Mouse (Mus musculus) layer of hippocampus, adult 18-20 months (tissue): Measurements from ENCODE around the gene Fbxo28. TPM values are rescaled to one million over a fixed set of nuclear protein-coding genes. Genes with fewer than 3 reads are reported as not detected.

ENCODE experiments used
- DNase-seq, 2 experiments: peaks; one replicate each; pipeline ENCODE4 v3.0.0; 2022; ENCODE audit warnings: low spot score in 2 of 2
- long read RNA-seq: library from polyadenylated mRNA; stranded (forward); transcript quantifications from one replicate; pipeline ENCODE4 v2.0.0, GENCODE M21; 2021
- total RNA-seq, 2 experiments: library from RNA; stranded (reverse); gene quantifications; 2 replicates each; pipeline ENCODE4 v1.2.3; 2021

The Fbxo28 gene
- total RNA-seq: 10 to 100 TPM; 51.8 to 51.9 TPM
- long read RNA-seq, full-length matches to known transcripts: 39 of 47 reads
- long read RNA-seq, partial matches to known transcripts: 0 of 47 reads
- long read RNA-seq, other reads (novel, unspliced or antisense): 8 of 47 reads

GRCm38 (mm10) chr1:182340821-182341781, at the start of gene Fbxo28:
TSS of gene Fbxo28 (minus strand) at chr1:182341629.
- peak; percentile 82 to 89 for DNase-seq

- no peak for DNase-seq
These were observed 47.3 kb upstream of the Fbxo28 start for GRCm38 (mm10) chr1:182388729-182389128.

GRCm38 (mm10) chr1:182386449-182386848, 45.0 kb upstream of the Fbxo28 start:
- DNase-seq: no peak

GRCm38 (mm10) chr1:182383096-182383495, 41.7 kb upstream of the Fbxo28 start:
- no peak for DNase-seq

GRCm38 (mm10) chr1:182381327-182381726, 39.9 kb upstream of the Fbxo28 start:
- no peak for DNase-seq

GRCm38 (mm10) chr1:182380683-182381082, 39.3 kb upstream of the Fbxo28 start:
- no peak for DNase-seq

GRCm38 (mm10) chr1:182378876-182379275, 37.4 kb upstream of the Fbxo28 start:
- DNase-seq: no peak

GRCm38 (mm10) chr1:182378205-182378835, 36.9 kb upstream of the Fbxo28 start:
- DNase-seq: no peak

GRCm38 (mm10) chr1:182377519-182377918, 36.1 kb upstream of the Fbxo28 start:
- no peak for DNase-seq

GRCm38 (mm10) chr1:182376826-182377225, 35.4 kb upstream of the Fbxo28 start:
- no peak for DNase-seq

GRCm38 (mm10) chr1:182376221-182376620, 34.8 kb upstream of the Fbxo28 start:
- DNase-seq: peak; percentile 4 to 51

GRCm38 (mm10) chr1:182371891-182372290, 30.5 kb upstream of the Fbxo28 start:
- no peak for DNase-seq

GRCm38 (mm10) chr1:182369435-182369834, 28.0 kb upstream of the Fbxo28 start:
- no peak for DNase-seq

GRCm38 (mm10) chr1:182368782-182369181, 27.4 kb upstream of the Fbxo28 start:
- DNase-seq: no peak

GRCm38 (mm10) chr1:182368309-182368708, 26.9 kb upstream of the Fbxo28 start:
- DNase-seq: no peak

- DNase-seq: no peak
These were observed 22.4 kb upstream of the Fbxo28 start for GRCm38 (mm10) chr1:182363683-182364404.

- no peak for DNase-seq
These were observed 21.3 kb upstream of the Fbxo28 start for GRCm38 (mm10) chr1:182362703-182363102.

GRCm38 (mm10) chr1:182358133-182358532, 16.7 kb upstream of the Fbxo28 start:
- DNase-seq: no peak

- no peak for DNase-seq
These were observed 13.2 kb upstream of the Fbxo28 start for GRCm38 (mm10) chr1:182354504-182355147.

- DNase-seq: no peak
These were observed 8.1 kb upstream of the Fbxo28 start for GRCm38 (mm10) chr1:182349557-182349956.

- peak; percentile 41 to 67 for DNase-seq
These were observed 5.1 kb upstream of the Fbxo28 start for GRCm38 (mm10) chr1:182346491-182346890.
